Mouse (Mus musculus) layer of hippocampus, postnatal 14 days (tissue): Measurements from ENCODE around the gene Yju2. TPM values are rescaled to one million over a fixed set of nuclear protein-coding genes. Genes with fewer than 3 reads are reported as not detected.
"Not testable (repeated sequence)": the region's sequence is repeated elsewhere in the genome, so short reads cannot be mapped to it uniquely, and the experiment has no call there.

Experiments used
- DNase-seq, 2 experiments: peaks; one replicate each; pipeline ENCODE4 v3.0.0; 2021 to 2022; ENCODE audit warnings: low spot score in 2 of 2, mixed read lengths in 1 of 2
- long read RNA-seq, 2 experiments: library from polyadenylated mRNA; stranded (forward); transcript quantifications; one replicate each; pipeline ENCODE4 v2.0.0; 2021
- total RNA-seq, 2 experiments: library from RNA; stranded (reverse); gene quantifications; 2 replicates each; pipeline ENCODE4 v1.2.3; 2021

The Yju2 gene
- 10 to 100 TPM; 15.0 to 16.2 TPM for total RNA-seq
- long read RNA-seq, experiment 1, partial matches to known transcripts: 2 of 8 reads
- long read RNA-seq, experiment 1, other reads (novel, unspliced or antisense): 2 of 8 reads
- long read RNA-seq, experiment 2, partial matches to known transcripts: 1 of 7 reads
- long read RNA-seq, experiment 2, other reads (novel, unspliced or antisense): 2 of 7 reads

GRCm38 (mm10) chr17:55958918-55959728 lies at the start of gene Yju2:
Gene Yju2 (plus strand): TSS chr17:55959099.
- peak; percentile 97 for DNase-seq

- DNase-seq: peak in 1 of 2 experiments; percentile 48
Observed at GRCm38 (mm10) chr17:55931553-55932502, 27.1 kb upstream of the Yju2 start.

DNA sequence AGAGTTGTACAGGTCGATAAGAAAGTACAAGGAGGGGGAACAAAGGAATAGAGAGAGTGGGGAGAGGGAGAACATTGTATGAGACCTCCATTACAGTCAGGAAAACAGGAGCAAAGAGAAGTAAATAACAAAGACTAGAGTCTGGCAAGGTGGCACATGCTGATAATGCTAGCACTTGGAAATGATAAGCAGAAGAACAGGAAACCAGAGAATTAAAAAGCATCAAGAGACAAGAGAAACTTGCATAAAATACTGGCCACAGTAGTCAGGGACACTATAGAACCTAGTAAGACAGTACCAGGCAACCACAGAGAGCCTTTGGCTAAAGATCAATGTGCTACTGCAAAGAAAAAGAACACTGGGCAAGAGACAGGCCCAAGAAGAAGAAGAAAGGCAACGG lies 26.3 kb upstream of the Yju2 start:
- no peak for DNase-seq

GRCm38 (mm10) chr17:55933191-55933590 lies 25.7 kb upstream of the Yju2 start:
- no peak for DNase-seq

DNA sequence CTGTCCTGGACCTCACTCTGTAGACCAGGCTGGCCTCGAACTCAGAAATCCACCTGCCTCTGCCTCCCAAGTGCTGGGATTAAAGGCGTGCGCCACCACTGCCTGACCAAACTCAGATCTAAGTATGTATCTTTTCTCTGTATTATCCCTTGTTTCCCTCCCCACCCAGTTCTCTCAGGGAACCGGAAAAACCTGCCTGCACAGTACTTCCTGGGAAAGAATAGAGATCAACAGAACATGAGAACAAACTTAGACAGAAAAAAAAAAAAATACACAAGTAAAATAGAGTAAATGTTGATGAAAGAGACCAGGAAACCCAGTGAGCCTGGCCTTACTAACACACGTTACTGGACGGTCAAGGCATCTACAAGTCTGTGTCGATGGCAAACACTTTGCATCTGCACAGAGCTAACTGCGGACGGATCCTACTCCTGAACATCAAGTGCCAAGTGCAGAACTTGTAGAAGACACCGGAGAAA lies 14.5 kb upstream of the Yju2 start:
- not testable (repeated sequence) for DNase-seq

DNA sequence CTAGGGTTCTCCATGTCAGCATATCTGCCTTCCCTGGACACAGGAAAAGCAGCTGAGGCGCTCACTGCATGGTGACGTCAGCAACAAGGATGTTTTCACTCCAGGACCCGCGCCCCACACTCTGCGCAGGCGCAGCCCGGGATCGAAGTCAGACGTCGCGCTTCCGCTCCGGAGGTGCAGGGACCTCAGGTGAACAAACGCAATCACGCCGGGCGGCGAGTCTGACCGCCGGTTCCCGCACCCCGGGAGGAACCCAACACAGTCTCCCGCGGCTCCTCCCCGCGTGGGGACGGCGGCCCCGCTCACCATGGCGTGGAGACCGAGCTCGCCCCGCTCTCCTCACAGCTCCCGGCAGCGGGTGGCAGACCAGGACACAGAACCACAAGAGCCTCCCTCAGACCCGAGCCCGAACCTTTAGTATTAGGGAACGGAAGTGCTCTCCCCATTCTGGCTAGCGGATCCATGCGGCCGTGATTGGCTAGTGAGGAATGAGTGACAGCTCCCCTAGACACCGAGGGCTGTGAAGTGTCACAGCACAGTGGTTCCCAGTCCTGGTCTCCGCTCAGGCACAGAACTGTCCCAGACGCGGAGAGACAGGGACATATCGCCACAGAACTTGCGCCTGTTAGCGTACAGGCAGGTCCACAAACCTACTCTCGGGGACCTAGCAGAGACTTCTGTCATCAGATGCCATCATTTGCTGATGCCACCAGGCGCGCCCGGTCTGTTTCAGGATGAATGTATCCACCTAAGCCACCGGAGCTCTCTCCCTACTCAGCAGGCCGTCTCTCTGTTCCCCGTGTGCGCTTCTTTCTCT lies 13.8 kb upstream of the Yju2 start:
- peak; percentile 90 to 97 for DNase-seq

DNA sequence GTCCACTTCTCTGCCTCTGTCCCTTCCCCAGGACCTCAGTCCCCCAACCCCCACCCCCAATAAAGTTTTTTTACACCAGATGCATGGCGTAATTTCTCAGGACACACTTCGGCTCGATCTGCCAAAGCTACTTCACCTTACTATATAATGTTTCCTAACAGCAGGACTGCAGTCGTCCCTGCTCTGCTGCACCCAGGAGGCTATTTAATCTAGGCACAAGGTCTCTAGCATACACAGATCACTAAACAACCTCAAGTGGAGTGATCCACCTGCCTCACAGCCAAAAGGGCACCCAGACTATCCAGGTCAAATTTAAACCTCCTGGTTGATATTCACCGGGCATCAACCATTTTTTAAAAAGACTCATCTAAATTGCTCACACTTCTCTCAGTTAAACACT lies 13.2 kb upstream of the Yju2 start:
- DNase-seq: no peak

DNA sequence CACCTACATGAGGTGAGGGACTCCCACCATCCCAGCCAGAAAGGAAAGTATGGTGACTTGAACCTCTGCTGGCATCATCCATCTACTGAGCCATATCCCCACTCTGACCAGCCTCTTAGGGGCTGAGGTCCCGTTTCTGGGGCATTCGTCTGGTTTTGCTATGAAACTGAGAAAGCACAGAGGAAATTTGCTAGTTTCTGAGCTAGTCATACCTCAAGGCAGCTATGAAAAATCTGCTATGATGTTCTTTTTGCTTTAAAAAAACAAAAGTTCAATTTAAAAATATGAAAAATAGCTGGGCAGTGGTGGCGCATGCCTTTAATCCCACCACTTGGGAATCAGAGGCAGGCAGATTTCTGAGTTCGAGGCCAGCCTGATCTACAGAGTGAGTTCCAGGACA lies 10.3 kb upstream of the Yju2 start:
- no peak for DNase-seq

GRCm38 (mm10) chr17:55949400-55949799 lies 9.5 kb upstream of the Yju2 start, which contains the start of gene Zfp119b:
Gene Zfp119b (minus strand): TSS chr17:55949500.
- no peak for DNase-seq

DNA sequence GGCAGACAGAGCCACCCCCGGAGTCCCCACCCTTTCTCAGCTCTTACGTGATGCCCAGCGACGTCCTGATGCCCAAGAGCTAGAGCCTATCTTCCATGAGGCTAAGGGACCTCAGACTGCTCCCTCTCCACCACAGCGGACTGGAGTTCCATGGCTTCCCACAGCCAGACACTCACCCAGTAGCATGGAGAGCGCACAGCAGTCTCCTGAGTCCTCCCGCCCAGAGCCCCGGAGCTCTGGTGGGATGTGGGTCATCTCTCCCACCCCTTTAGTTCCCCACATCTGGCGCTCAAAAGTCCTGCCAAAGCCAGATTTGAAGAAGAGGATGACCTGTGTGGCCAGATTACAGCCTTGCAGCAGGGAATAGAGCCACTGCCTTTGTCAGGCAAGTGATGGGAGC lies 8.3 kb upstream of the Yju2 start:
- no peak for DNase-seq

DNA sequence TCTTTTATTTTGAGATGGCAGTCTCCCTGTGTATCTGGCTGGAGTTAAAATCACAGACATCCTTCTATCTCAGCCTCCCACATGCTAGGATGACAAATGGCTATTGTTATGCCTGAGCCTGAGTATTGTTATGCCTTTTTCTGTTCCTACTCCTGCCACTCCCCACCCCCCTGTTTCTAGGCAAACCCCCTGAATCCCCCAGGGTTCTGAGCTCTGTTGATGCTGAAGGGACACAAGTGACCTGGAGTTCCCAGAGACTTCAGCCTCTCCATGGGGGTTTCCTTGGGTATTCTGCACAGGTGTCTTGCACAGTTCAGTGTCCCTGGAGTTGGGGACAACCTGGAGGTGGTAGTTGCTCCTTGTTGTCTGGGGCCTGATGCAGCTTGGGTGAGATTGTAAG lies 6.9 kb upstream of the Yju2 start:
- DNase-seq: no peak

DNA sequence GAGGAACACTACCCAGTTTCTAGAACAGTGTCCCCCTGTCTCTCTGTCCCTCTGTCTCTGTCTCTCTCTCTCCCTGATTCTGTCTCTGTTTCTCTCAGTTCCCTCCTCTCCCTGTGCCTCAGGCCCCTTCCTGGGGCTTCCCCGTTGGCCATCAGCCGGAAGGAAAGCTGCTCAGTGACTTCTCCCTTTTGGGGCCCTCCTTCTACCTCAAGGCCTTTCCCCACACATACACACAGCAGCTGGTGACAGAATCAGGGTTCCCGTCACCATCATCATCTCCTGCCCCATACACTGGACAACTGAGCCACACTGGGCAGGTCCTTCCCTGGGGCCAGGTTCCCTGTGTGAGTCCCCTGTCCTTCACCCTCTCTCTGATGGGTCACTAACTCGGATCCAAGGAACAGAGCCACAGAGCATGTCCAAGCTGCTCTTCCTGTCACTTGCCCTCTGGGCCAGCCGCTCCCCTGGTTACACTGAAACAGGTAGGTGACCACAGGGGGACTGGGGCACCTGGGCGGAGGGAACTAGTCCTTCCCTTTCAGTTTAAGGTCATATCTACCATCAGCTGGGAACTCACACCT lies 6.4 kb upstream of the Yju2 start, which contains the start of gene Ebi3:
Ebi3 (plus strand) TSS at position 194 of the 581 bp plus-strand sequence.
- DNase-seq: no peak

- DNase-seq: no peak
Observed at GRCm38 (mm10) chr17:55953751-55954150, 5.1 kb upstream of the Yju2 start.

DNA sequence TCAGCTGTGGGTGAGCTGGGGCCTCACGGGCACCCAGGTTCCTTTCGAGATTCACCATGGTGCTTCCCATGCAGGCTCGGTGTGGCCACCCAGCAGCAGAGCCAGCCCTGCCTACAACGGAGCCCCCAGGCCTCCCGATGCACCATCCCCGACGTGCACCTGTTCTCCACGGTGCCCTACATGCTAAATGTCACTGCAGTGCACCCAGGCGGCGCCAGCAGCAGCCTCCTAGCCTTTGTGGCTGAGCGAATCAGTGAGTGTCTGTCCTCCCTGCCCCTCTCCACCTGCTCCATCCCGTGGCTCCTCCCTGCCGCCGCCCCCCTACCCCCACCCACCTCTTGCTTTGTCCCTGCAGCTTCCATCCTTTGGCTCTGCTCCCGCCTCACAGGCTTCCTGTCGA lies 4.7 kb upstream of the Yju2 start:
- DNase-seq: no peak

DNA sequence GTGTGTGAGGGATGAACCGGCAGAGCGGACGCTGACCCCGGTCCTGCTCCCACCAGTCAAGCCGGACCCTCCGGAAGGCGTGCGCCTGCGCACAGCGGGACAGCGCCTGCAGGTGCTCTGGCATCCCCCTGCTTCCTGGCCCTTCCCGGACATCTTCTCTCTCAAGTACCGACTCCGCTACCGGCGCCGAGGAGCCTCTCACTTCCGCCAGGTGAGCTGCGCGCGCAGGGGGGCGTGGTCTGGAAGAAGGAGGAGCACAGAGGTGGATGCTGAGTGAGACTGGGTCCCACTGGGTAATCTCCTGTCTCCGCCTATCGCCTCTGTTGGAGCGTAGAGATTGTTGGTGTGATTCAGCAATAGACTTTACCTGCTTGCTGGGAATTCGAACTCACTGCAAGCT lies 2.8 kb upstream of the Yju2 start:
- peak; percentile 58 to 61 for DNase-seq

DNA sequence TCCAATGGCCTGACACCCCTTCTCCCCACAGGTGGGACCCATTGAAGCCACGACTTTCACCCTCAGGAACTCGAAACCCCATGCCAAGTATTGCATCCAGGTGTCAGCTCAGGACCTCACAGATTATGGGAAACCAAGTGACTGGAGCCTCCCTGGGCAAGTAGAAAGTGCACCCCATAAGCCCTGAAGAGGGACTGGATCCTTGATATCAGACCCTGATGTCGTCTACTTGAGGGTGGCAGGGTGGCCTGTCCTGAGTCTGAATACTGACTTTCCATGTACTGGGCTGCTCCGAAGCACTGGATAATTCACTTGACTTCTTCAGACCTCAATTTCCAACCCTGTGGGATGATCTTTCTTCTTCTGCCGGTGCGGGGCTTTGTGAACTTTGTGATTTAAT lies 2.3 kb upstream of the Yju2 start:
- no peak for DNase-seq

DNA sequence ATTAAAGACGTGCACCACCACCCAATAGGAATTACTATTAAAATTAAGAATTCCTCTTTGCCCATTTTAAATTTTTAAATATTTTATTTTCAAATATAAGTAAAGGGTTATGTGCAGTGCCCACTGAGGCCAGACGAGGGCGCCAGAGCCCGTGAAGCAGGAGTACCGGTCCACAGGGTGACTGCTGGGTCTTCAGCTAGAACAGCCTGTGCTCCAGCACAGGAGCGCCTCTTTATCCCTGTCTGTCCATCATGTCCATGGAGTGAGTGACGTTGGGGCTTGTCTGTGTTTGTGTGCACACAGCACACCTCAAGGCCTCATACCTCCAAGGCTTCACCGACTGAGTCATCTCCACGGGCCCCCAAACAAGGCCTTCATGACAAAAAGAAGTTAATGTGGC lies 1.7 kb upstream of the Yju2 start:
- peak in 1 of 2 experiments; percentile 76 for DNase-seq

GRCm38 (mm10) chr17:55957726-55958583 lies 944 bp upstream of the Yju2 start:
- DNase-seq: no peak

GRCm38 (mm10) chr17:55958584-55958886 lies 364 bp upstream of the Yju2 start:
- DNase-seq: no peak
